Mouse (Mus musculus) heart, embryonic 16.5 days (tissue): ENCODE measurements around the gene Zeb2. TPM values are rescaled to one million over a fixed set of nuclear protein-coding genes. Genes with fewer than 3 reads are reported as not detected.

Source experiments
- ATAC-seq: fragments of 200-750 bp; cut with Nextera tagmentation; replicated peaks from 2 replicates; pipeline ENCODE4 v1.8.0; 2017; ENCODE audit warnings: moderate number of reproducible peaks; ENCODE audit not compliant: insufficient read depth, low FRiP score; ENCODE audit errors: extremely low read depth
- H3K27ac ChIP-seq: fragments of 300-500 bp; sonication (generic); 2 replicates; pipeline ENCODE4 v1.5.1; 2014; ENCODE audit warnings: mild to moderate bottlenecking, low read length, control low read depth, moderate library complexity
- H3K27me3 ChIP-seq: fragments of 300-500 bp; sonication (generic); 2 replicates; pipeline ENCODE4 v1.6.1; 2014; ENCODE audit warnings: low read length, mixed read lengths; ENCODE audit not compliant: control insufficient read depth, insufficient read depth
- H3K36me3 ChIP-seq: fragments of 300-500 bp; sonication (generic); 2 replicates; pipeline ENCODE4 v1.6.1; 2014; ENCODE audit not compliant: control insufficient read depth, insufficient read depth
- H3K4me1 ChIP-seq: fragments of 300-500 bp; sonication (generic); 2 replicates; pipeline ENCODE4 v1.6.1; 2014; ENCODE audit warnings: low read length, mixed read lengths; ENCODE audit not compliant: control insufficient read depth, insufficient read depth
- H3K4me2 ChIP-seq: fragments of 300-500 bp; sonication (generic); 2 replicates; pipeline ENCODE4 v1.6.1; 2014; ENCODE audit warnings: low read depth, mild to moderate bottlenecking, control low read depth, low read length
- H3K4me3 ChIP-seq: fragments of 300-500 bp; sonication (generic); 2 replicates; pipeline ENCODE4 v1.5.1; 2014; ENCODE audit warnings: mild to moderate bottlenecking, control low read depth, low read length
- H3K9ac ChIP-seq: fragments of 300-500 bp; sonication (generic); 2 replicates; pipeline ENCODE4 v1.6.1; 2014; ENCODE audit warnings: low read length, control low read depth
- H3K9me3 ChIP-seq: fragments of 300-500 bp; sonication (generic); replicated peaks from 2 replicates; pipeline ENCODE4 v1.6.1; 2016; ENCODE audit warnings: low read length; ENCODE audit not compliant: control insufficient read depth
- WGBS: fragments of 180-500 bp; shearing (Covaris S2); extraction: QIAGEN DNeasy Blood & Tissue Kit; methylation state at CpG from one replicate; pipeline ENCODE4 v1.1.7; 2014; 5-methylcytosine and 5-hydroxymethylcytosine counted together
- polyA plus RNA-seq: library from polyadenylated mRNA; unstranded; fragments of >200 nt; fragmentation: Nextera tagmentation; extraction: Ambion mirVana; gene quantifications from 2 replicates; pipeline ENCODE4 v1.2.1, GENCODE M21; 2015

Gene Zeb2
- polyA plus RNA-seq, result 19.9 and 25.2 TPM in 2 replicates

DNA sequence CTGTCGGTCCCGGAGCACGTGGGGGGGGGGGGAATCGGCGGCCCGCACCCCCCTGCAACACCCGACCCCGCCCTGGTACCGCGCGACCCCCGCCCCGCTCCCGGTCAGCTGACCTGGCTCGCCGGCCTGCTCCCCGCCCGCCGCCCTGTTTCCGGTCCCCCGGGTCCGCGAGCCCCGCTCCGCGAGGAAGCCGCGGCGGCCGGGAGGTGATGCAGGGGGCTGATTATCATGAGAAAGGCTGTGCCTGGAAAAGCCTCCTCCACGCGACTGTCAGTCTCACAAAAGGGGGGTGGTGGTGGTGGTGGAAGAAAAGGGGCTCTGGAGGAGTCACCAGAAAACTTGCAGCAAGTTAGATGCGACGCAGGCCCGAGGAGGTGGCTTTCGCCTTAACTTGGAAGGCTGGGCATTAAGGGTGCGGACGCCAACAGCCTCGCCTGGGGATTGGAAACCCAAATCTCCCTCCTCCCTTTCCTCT lies at the start of gene Zeb2:
Gene Zeb2, minus strand, starts transcription at position 309 of the 475 bp plus-strand sequence.
- H3K27ac ChIP-seq, result peak within 1 kb of the TSS; percentile 64
- peak within 1 kb of the TSS; percentile 92 for H3K4me2 ChIP-seq
- WGBS, result under 1% methylated on average over 36 of the region's 39 CpGs
- H3K36me3 ChIP-seq, result no peaks in the 10 kb centered on the region
- peak within 1 kb of the TSS; percentile 67 for H3K4me3 ChIP-seq
- peaks cover 4% of the 10 kb centered on the region; the same call in 1 of the 2 replicates for H3K4me1 ChIP-seq
- peak within 1 kb of the TSS; percentile 68 for H3K9ac ChIP-seq
- H3K27me3 ChIP-seq, result no peaks in the 10 kb centered on the region
- peak; percentile 76 for ATAC-seq
- H3K9me3 ChIP-seq, result no peaks in the 10 kb centered on the region

DNA sequence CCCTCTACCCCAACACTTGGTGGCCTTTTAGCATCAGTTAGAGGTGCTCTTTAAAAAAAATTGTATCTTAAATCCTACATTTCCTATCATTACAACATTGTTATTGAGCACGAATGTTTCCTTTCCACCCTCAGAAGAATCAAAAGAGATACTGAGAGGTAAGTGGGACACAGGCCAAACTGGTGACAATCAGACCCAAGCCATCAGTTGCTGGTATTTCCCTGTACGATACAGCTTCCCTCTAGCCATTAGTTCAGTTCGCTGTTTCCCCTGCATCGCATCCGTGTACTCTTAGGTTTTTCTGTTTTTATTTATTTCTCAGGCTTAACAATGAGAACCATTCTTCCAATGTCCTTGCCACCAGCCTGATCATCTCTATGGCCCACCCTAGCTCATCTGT lies 41.6 kb upstream of the Zeb2 start:
- no peaks in the 10 kb centered on the region for H3K4me1 ChIP-seq
- H3K9me3 ChIP-seq, result no peaks in the 10 kb centered on the region
- ATAC-seq, result no peak
- H3K4me3 ChIP-seq, result no peak overlapping the region
- no peak overlapping the region for H3K9ac ChIP-seq
- no peak overlapping the region for H3K4me2 ChIP-seq
- no peaks in the 10 kb centered on the region for H3K36me3 ChIP-seq
- 88% methylated on average over 5 of the region's 5 CpGs for WGBS
- no peaks in the 10 kb centered on the region for H3K27me3 ChIP-seq
- H3K27ac ChIP-seq, result no peak overlapping the region

DNA sequence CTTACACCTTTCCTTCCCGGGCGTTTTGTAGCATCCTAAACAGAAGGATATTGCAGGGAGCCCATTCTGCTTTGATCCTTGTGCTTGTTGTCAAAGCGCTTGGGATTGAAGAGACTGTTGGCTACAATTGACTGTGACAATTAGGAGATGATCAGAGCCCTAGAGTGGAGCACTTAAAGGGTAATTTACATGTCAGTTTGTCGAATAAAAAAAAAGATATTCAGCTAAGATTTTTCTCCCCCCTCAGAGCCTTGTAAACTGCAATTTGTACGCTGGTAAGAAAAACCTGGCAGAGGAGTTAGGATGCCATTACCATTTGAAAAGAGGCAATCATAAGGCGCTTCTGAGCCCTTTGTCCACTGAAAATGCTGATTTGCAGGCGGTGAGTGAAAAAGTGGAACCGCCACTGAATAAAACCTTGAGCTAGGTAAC lies 41.2 kb upstream of the Zeb2 start:
- Histone ChIP-seq H3K4me2 (no peak overlapping the region), H3K9ac (no peak overlapping the region), H3K4me3 (no peak overlapping the region), H3K27ac (no peak overlapping the region), H3K9me3 (no peaks in the 10 kb centered on the region), H3K4me1 (no peaks in the 10 kb centered on the region), H3K27me3 (no peaks in the 10 kb centered on the region), H3K36me3 (no peaks in the 10 kb centered on the region)
- no peak for ATAC-seq
- WGBS, result 52% methylated on average over 8 of the region's 8 CpGs

DNA sequence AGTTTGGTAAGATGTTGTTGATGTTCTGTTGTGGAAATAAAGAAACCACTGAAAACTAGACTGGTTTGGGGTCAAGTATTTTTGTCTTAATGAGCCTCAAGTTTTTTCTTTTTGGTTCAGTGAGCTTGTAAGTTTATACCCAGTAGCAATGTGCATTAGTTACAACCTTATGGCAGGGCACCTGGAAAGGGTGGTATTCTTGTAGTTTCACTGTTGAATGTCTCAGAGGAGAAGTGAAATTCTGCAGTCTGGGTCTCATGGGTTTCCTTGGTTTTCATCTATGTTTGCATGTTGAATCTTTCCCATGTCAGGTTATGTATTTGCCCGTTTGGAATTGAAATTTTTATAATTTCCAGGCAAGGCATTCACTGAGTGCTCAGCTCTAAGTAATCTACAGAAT lies 36.1 kb upstream of the Zeb2 start:
- Histone ChIP-seq H3K27me3 (no peaks in the 10 kb centered on the region), H3K4me3 (no peak overlapping the region), H3K9ac (no peak overlapping the region), H3K9me3 (no peaks in the 10 kb centered on the region), H3K36me3 (no peaks in the 10 kb centered on the region), H3K27ac (no peak overlapping the region), H3K4me1 (no peaks in the 10 kb centered on the region), H3K4me2 (no peak overlapping the region)
- ATAC-seq, result no peak
- 69% methylated on average over 1 of the region's 1 CpGs for WGBS

DNA sequence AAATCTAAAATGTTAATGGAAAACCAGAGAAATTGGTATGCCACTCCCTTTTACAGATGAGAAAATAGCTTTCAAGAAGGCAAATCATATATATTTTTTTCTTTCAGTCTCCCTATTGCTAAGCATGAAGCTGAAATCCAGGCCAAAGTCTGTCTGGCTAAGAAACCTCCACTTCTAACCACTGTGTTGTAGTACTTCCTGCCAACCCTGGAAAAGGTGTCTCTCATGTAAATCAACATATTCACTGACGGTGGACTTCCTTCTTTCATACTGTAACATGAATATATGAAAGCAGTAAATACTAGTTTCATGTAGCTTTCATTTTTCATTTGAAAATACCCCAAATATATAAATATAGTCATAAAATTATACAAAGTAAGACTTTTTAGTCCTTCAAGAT lies 26.0 kb upstream of the Zeb2 start:
- H3K4me2 ChIP-seq, result no peak overlapping the region
- H3K4me1 ChIP-seq, result no peaks in the 10 kb centered on the region
- H3K4me3 ChIP-seq, result no peak overlapping the region
- no peaks in the 10 kb centered on the region for H3K9me3 ChIP-seq
- H3K9ac ChIP-seq, result no peak overlapping the region
- 70% methylated on average over 1 of the region's 1 CpGs for WGBS
- no peak for ATAC-seq
- H3K27ac ChIP-seq, result no peak overlapping the region
- H3K27me3 ChIP-seq, result no peaks in the 10 kb centered on the region
- no peaks in the 10 kb centered on the region for H3K36me3 ChIP-seq

DNA sequence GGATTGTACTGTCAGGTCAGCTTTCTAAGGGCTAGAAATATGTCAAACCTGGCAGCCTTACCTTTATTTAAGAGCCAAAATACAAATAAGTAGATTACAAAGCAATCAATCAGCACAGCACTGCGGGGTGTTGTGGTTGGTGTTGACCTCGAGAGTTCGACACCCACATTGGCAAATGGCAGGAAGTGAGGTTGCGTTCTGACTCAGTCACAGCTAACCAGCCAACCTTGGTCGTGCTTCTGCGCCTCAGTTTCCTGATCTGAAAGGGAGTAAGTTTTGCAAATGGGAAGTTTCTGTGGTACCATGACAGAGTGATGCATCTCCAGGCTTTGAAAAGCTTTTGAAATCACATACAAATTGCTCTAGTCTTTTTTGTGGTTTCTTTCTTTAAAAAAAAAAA lies 21.7 kb upstream of the Zeb2 start:
- no peaks in the 10 kb centered on the region for H3K27me3 ChIP-seq
- H3K4me3 ChIP-seq, result no peak overlapping the region
- H3K9me3 ChIP-seq, result no peaks in the 10 kb centered on the region
- WGBS, result 81% methylated on average over 6 of the region's 6 CpGs
- H3K9ac ChIP-seq, result no peak overlapping the region
- no peaks in the 10 kb centered on the region for H3K36me3 ChIP-seq
- no peaks in the 10 kb centered on the region for H3K4me1 ChIP-seq
- ATAC-seq, result no peak
- H3K4me2 ChIP-seq, result no peak overlapping the region
- no peak overlapping the region for H3K27ac ChIP-seq

DNA sequence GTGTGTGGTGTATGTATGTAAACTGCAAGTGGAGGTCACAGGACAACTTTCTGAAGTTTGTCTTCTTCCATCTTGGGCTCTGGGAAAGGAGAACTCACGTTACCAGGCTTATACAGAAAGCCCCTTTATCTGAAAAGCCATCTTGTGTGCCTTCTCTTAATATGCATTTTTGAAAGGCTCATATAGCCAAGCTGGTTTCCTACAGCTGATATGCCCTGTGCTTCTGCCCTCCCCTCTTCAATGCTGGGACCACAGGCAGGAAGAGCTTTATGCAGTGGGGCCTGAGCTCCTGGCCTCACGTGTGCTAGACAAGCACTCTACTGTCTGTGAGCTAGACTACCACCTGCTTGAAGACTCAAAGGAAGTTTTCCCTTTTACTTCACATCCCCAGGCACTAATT lies 19.6 kb upstream of the Zeb2 start:
- no peak overlapping the region for H3K9ac ChIP-seq
- no peak overlapping the region for H3K4me2 ChIP-seq
- H3K4me1 ChIP-seq, result no peaks in the 10 kb centered on the region
- H3K36me3 ChIP-seq, result no peaks in the 10 kb centered on the region
- 71% methylated on average over 2 of the region's 2 CpGs for WGBS
- H3K27me3 ChIP-seq, result no peaks in the 10 kb centered on the region
- ATAC-seq, result no peak
- H3K4me3 ChIP-seq, result no peak overlapping the region
- H3K27ac ChIP-seq, result no peak overlapping the region
- H3K9me3 ChIP-seq, result no peaks in the 10 kb centered on the region

DNA sequence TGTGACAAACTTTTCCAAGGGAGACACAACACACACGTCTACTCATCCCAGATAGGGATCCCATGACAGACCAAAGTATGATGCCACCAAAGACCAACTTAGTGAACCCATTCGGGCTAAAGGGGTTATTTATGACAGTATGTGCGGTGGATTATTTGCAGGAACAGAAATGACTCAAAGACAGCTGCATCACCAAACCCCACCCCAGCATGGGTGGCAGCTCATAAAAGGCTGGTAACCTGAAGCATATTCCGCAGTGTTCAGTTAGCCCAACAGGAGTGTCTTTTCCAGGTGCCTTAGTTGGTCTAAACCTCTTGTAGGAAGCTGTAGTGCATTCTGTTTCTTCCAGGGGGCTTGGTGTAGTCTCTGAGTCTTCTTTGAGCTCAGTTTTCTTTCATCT lies 16.0 kb upstream of the Zeb2 start:
- Histone ChIP-seq H3K36me3 (no peaks in the 10 kb centered on the region), H3K4me2 (no peak overlapping the region), H3K9ac (no peak overlapping the region), H3K27me3 (no peaks in the 10 kb centered on the region), H3K4me1 (no peaks in the 10 kb centered on the region), H3K27ac (no peak overlapping the region), H3K9me3 (no peaks in the 10 kb centered on the region), H3K4me3 (no peak overlapping the region)
- WGBS, result 85% methylated on average over 4 of the region's 4 CpGs
- no peak for ATAC-seq

DNA sequence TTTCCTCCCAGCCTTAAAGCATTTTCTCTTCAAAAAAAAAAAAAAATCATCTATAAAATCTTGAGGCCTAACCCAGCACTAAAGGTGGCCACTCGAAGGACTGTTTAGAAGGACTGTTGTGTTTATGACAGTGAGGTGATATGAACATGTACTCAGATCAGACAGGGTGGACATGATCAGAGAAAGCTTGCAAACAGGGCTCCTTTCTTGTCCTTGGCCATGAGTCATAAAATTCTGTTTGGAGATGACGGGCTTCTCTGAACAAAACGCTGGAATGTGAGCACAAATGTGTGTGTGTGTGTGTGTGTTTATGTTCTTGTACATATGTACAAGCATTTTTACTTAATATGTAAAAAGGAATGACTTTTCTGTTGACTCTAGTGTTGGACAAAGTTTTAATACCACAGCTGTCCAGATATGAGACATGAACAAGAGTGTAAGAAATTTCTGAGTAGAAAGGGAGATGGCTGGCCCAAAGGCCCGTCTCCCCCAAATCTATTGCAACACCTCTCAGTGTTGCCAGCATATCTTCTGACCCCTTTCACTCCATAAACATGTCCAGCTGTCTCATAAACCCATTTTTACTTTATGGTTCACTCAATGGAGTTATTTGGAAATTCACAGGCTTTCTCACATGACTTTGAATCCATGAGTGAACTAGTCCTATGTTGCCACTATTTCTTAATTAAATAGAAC lies 13.4 kb upstream of the Zeb2 start:
- WGBS, result 70% methylated on average over 4 of the region's 4 CpGs

More for the DNA sequence above, 13.4 kb upstream of the Zeb2 start:
- H3K36me3 ChIP-seq, result no peaks in the 10 kb centered on the region
- ATAC-seq, result no peak
- H3K9me3 ChIP-seq, result no peaks in the 10 kb centered on the region
- no peak overlapping the region for H3K9ac ChIP-seq
- no peaks in the 10 kb centered on the region for H3K4me1 ChIP-seq
- no peaks in the 10 kb centered on the region for H3K27me3 ChIP-seq
- H3K4me3 ChIP-seq, result no peak overlapping the region
- no peak overlapping the region for H3K27ac ChIP-seq
- no peak overlapping the region for H3K4me2 ChIP-seq
